Mouse (Mus musculus): ENCODE data around the gene Rsph6a.

The Rsph6a gene

GRCm38 (mm10) chr7:19048006-19048527 lies 6.4 kb upstream of the Rsph6a start:
- no peak for DNase-seq

GRCm38 (mm10) chr7:19049252-19049651 lies 5.2 kb upstream of the Rsph6a start:
- no peak for DNase-seq

- DNase-seq = no peak
Measured at GRCm38 (mm10) chr7:19050172-19050571, 4.3 kb upstream of the Rsph6a start.

- DNase-seq = no peak
Measured at GRCm38 (mm10) chr7:19051161-19051560, 3.3 kb upstream of the Rsph6a start.

GRCm38 (mm10) chr7:19052345-19053135 lies 1.9 kb upstream of the Rsph6a start:
- DNase-seq = no peak

GRCm38 (mm10) chr7:19053136-19053532 lies 1.4 kb upstream of the Rsph6a start:
- DNase-seq = no peak

GRCm38 (mm10) chr7:19054777-19055076 lies 237 bp downstream of the Rsph6a start:
- DNase-seq = no peak

- DNase-seq = no peak
Measured at GRCm38 (mm10) chr7:19055108-19055507, 618 bp downstream of the Rsph6a start.

GRCm38 (mm10) chr7:19057405-19057804 lies 2.9 kb downstream of the Rsph6a start:
- DNase-seq = no peak

GRCm38 (mm10) chr7:19065896-19066295 lies 11.4 kb downstream of the Rsph6a start:
- no peak for DNase-seq

- DNase-seq = no peak
Measured at GRCm38 (mm10) chr7:19067063-19067462, 12.6 kb downstream of the Rsph6a start.

- DNase-seq = no peak
Measured at GRCm38 (mm10) chr7:19067935-19068334, 13.4 kb downstream of the Rsph6a start.

- DNase-seq = peak; percentile 82
Measured at GRCm38 (mm10) chr7:19068707-19069106, 14.2 kb downstream of the Rsph6a start.

GRCm38 (mm10) chr7:19069500-19069899 lies 15.0 kb downstream of the Rsph6a start:
- DNase-seq = no peak

GRCm38 (mm10) chr7:19071024-19071423 lies 16.5 kb downstream of the Rsph6a start:
- peak; percentile 1 for DNase-seq

GRCm38 (mm10) chr7:19073504-19073903 lies 19.0 kb downstream of the Rsph6a start:
- DNase-seq = peak; percentile 47

- DNase-seq = peak; percentile 2
Measured at GRCm38 (mm10) chr7:19074494-19074893, 20.0 kb downstream of the Rsph6a start.

GRCm38 (mm10) chr7:19075231-19075630 lies 20.7 kb downstream of the Rsph6a start:
- DNase-seq = peak; percentile 1

GRCm38 (mm10) chr7:19075723-19076585 lies 21.5 kb downstream of the Rsph6a start, which contains the start of gene Dmwd:
Dmwd (plus strand) TSS chr7:19076227.
- DNase-seq = peak; percentile 99

- DNase-seq = no peak
Measured at GRCm38 (mm10) chr7:19076586-19076991, 22.1 kb downstream of the Rsph6a start.

- no peak for DNase-seq
Measured at GRCm38 (mm10) chr7:19077761-19078160, 23.3 kb downstream of the Rsph6a start.

- no peak for DNase-seq
Measured at GRCm38 (mm10) chr7:19078732-19079131, 24.2 kb downstream of the Rsph6a start.

- DNase-seq = no peak
Measured at GRCm38 (mm10) chr7:19080451-19080950, 26.0 kb downstream of the Rsph6a start.

GRCm38 (mm10) chr7:19082171-19082570 lies 27.7 kb downstream of the Rsph6a start:
- no peak for DNase-seq
